Mouse (Mus musculus) heart, postnatal 0 days (tissue): ENCODE data around the gene Rptor.

ENCODE experiments used
- CTCF ChIP-seq: IDR thresholded peaks from 2 replicates; pipeline ENCODE4 v1.5.1; 2016; ENCODE audit warnings: antibody characterized with exemption, control low read depth, low read depth
- EP300 ChIP-seq: IDR thresholded peaks from 2 replicates; pipeline ENCODE4 v1.6.1; 2016; ENCODE audit warnings: antibody characterized with exemption, low read depth

DNA sequence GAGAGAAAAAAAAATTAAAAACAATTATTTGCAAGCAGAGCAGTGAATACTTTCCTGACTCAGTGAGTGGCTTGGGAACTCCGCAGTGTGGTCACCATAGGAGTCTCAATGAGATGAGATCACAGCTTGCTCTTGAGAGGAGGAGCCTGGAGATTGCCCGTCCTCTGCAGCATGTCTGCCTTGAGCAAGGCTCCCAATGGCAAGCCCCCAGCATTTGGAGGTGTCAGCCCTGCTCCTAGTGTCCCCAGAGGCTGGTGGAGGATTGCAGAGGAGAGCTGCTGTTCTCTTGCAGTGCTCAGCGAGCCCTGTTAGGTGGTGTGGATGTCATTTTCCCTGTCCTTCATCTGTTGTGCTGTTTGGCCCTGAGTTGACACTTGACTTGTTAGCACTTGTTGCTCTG, 56.6 kb downstream of the Rptor start:
- TF ChIP-seq CTCF (no peak), EP300 (no peak)
